Mouse (Mus musculus): ENCODE results near the gene Unc119b.
"Not testable (repeated sequence)": the region's sequence is repeated elsewhere in the genome, so short reads cannot be mapped to it uniquely, and the experiment has no call there.

The Unc119b gene

GRCm38 (mm10) chr5:115134234-115135165, at the start of gene Unc119b:
TSS of gene Unc119b (minus strand) at chr5:115134975.
- in situ Hi-C loops (cut with MboI; ENCODE audit: low pct_unique_long_range_greater_than_20kb in 1 of 2, low sequenced_read_pairs in 2 of 2, unreplicated experiment in 1 of 2) = no loop called here

GRCm38 (mm10) chr5:115183482-115183881, 48.7 kb upstream of the Unc119b start:
- in situ Hi-C loops (cut with MboI; ENCODE audit: low pct_unique_long_range_greater_than_20kb in 1 of 2, low sequenced_read_pairs in 2 of 2, unreplicated experiment in 1 of 2) = no loop called here

- in situ Hi-C loops (cut with MboI; ENCODE audit: low pct_unique_long_range_greater_than_20kb in 1 of 2, low sequenced_read_pairs in 2 of 2, unreplicated experiment in 1 of 2) = no loop called here
These were observed 48.1 kb upstream of the Unc119b start for GRCm38 (mm10) chr5:115182925-115183324.

- in situ Hi-C loops (cut with MboI; ENCODE audit: low pct_unique_long_range_greater_than_20kb in 1 of 2, low sequenced_read_pairs in 2 of 2, unreplicated experiment in 1 of 2) = no loop called here
These were observed 46.6 kb upstream of the Unc119b start for GRCm38 (mm10) chr5:115181248-115181940.

GRCm38 (mm10) chr5:115179596-115179995, 44.8 kb upstream of the Unc119b start:
- in situ Hi-C loops (cut with MboI; ENCODE audit: low pct_unique_long_range_greater_than_20kb in 1 of 2, low sequenced_read_pairs in 2 of 2, unreplicated experiment in 1 of 2) = no loop called here

- in situ Hi-C loops (cut with MboI; ENCODE audit: low pct_unique_long_range_greater_than_20kb in 1 of 2, low sequenced_read_pairs in 2 of 2, unreplicated experiment in 1 of 2) = no loop called here
These were observed 43.1 kb upstream of the Unc119b start for GRCm38 (mm10) chr5:115177866-115178265.

GRCm38 (mm10) chr5:115174554-115174953, 39.8 kb upstream of the Unc119b start:
- in situ Hi-C loops (cut with MboI; ENCODE audit: low pct_unique_long_range_greater_than_20kb in 1 of 2, low sequenced_read_pairs in 2 of 2, unreplicated experiment in 1 of 2) = no loop called here

- in situ Hi-C loops (cut with MboI; ENCODE audit: low pct_unique_long_range_greater_than_20kb in 1 of 2, low sequenced_read_pairs in 2 of 2, unreplicated experiment in 1 of 2) = no loop called here
These were observed 35.4 kb upstream of the Unc119b start for GRCm38 (mm10) chr5:115170150-115170549.

- in situ Hi-C loops (cut with MboI; ENCODE audit: low pct_unique_long_range_greater_than_20kb in 1 of 2, low sequenced_read_pairs in 2 of 2, unreplicated experiment in 1 of 2) = loop anchor here in 1 of 2 experiments (5.0 kb wide), 1 partner anchor 48 kb away; no protein-coding TSS in a partner anchor
These were observed 34.1 kb upstream of the Unc119b start for GRCm38 (mm10) chr5:115168641-115169415.

- in situ Hi-C loops (cut with MboI; ENCODE audit: low pct_unique_long_range_greater_than_20kb in 1 of 2, low sequenced_read_pairs in 2 of 2, unreplicated experiment in 1 of 2) = loop anchor here in 1 of 2 experiments (5.0 kb wide), 1 partner anchor 50 kb away; no protein-coding TSS in a partner anchor
These were observed 32.6 kb upstream of the Unc119b start for GRCm38 (mm10) chr5:115167396-115167795.

- in situ Hi-C loops (cut with MboI; ENCODE audit: low pct_unique_long_range_greater_than_20kb in 1 of 2, low sequenced_read_pairs in 2 of 2, unreplicated experiment in 1 of 2) = loop anchor here in 1 of 2 experiments (5.0 kb wide), 1 partner anchor 50 kb away; no protein-coding TSS in a partner anchor
These were observed 32.0 kb upstream of the Unc119b start for GRCm38 (mm10) chr5:115166815-115167194.

GRCm38 (mm10) chr5:115165895-115166814, 31.4 kb upstream of the Unc119b start:
- in situ Hi-C loops (cut with MboI; ENCODE audit: low pct_unique_long_range_greater_than_20kb in 1 of 2, low sequenced_read_pairs in 2 of 2, unreplicated experiment in 1 of 2) = loop anchor here in 1 of 2 experiments (5.0 kb wide), 1 partner anchor 51 kb away; no protein-coding TSS in a partner anchor

- in situ Hi-C loops (cut with MboI; ENCODE audit: low pct_unique_long_range_greater_than_20kb in 1 of 2, low sequenced_read_pairs in 2 of 2, unreplicated experiment in 1 of 2) = loop anchor here in 1 of 2 experiments (5.0 kb wide), 1 partner anchor 52 kb away; no protein-coding TSS in a partner anchor
These were observed 30.6 kb upstream of the Unc119b start for GRCm38 (mm10) chr5:115165351-115165750.

GRCm38 (mm10) chr5:115164446-115164845, 29.7 kb upstream of the Unc119b start:
- in situ Hi-C loops (cut with MboI; ENCODE audit: low pct_unique_long_range_greater_than_20kb in 1 of 2, low sequenced_read_pairs in 2 of 2, unreplicated experiment in 1 of 2) = not testable (repeated sequence)

- in situ Hi-C loops (cut with MboI; ENCODE audit: low pct_unique_long_range_greater_than_20kb in 1 of 2, low sequenced_read_pairs in 2 of 2, unreplicated experiment in 1 of 2) = no loop called here
These were observed 28.8 kb upstream of the Unc119b start for GRCm38 (mm10) chr5:115163563-115163962.

GRCm38 (mm10) chr5:115161940-115162279, 27.1 kb upstream of the Unc119b start:
- in situ Hi-C loops (cut with MboI; ENCODE audit: low pct_unique_long_range_greater_than_20kb in 1 of 2, low sequenced_read_pairs in 2 of 2, unreplicated experiment in 1 of 2) = not testable (repeated sequence)

- in situ Hi-C loops (cut with MboI; ENCODE audit: low pct_unique_long_range_greater_than_20kb in 1 of 2, low sequenced_read_pairs in 2 of 2, unreplicated experiment in 1 of 2) = no loop called here
These were observed 26.5 kb upstream of the Unc119b start for GRCm38 (mm10) chr5:115161064-115161939.

Measured in mouse embryonic stem cell (cell line).